Mouse (Mus musculus) bone marrow macrophage, adult 2 months (primary cell): ENCODE measurements at regions not wholly inside any gene's neighbourhood (a gene's known extent, or its start where the extent isn't known, plus 50 kb on each side); places are given as distances from the start of the nearest gene placed in this dataset.

Source experiments
- CTCF ChIP-seq: IDR thresholded peaks from 2 replicates; pipeline ENCODE4 v1.5.1; 2012; ENCODE audit warnings: low read depth, mild to moderate bottlenecking, low read length, moderate library complexity
- POLR2A ChIP-seq: IDR thresholded peaks from 2 replicates; pipeline ENCODE4 v1.6.1; 2012; ENCODE audit warnings: mild to moderate bottlenecking, low read depth, low read length, borderline replicate concordance

GRCm38 (mm10) chr3:134184042-134184441 is 52.2 kb upstream of the Cxxc4 start:
- TF ChIP-seq CTCF (no peak), POLR2A (no peak)
